Mouse (Mus musculus): ENCODE measurements around the gene Zcchc8.
"Not testable (repeated sequence)": the region's sequence is repeated elsewhere in the genome, so short reads cannot be mapped to it uniquely, and the experiment has no call there.

Zcchc8 gene

DNA sequence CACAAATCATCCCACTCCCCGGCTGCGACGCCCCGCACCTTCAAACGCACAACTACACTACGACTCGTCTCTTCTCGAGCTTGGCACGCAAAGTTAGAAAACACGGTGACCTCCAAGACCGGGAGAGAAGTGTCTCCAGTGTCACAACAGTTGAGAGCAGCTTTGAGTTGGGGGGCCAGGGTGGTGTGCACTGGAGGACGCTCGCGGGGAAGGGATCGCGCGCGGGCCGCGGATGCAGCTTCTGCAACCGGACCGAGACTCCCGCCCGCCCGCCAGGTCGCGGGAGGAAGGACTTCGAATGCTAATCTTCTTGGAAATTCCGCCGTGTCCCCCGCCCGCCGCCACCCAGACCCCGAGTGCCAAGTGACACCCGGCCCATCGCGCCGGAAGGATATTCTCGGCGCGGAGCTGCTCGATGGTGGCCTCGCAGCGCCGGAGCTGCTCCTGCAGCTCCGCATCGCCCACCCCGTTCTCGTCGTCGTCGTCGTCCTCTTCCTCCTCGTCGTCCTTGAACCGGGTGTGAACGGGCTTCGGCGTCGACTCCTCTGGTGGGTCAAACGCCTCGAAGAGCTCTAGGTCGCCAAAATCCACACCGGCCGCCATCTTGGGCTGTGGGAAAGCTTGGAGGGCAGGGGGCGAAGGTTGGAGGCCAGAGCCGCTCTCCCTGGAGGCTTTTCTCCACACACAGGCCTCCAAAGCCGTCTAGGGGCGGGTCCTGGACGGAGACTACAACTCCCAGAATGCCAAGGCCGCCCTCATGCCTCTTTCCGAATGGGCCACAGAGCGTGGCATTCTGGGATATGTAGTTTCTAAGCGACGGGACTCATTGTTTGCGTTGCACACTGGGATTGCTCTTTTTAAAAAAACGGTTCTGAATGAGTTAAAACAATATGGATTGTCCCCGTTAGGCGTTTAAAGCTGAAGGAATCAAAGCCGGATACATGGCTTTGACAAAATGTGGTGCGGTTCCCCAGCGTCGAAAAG, at the start of gene Zcchc8:
Zcchc8 (minus strand) TSS at position 773 of the 984 bp plus-strand sequence.
- DNase-seq (ENCODE audit: low spot score): peak; percentile 99

DNA sequence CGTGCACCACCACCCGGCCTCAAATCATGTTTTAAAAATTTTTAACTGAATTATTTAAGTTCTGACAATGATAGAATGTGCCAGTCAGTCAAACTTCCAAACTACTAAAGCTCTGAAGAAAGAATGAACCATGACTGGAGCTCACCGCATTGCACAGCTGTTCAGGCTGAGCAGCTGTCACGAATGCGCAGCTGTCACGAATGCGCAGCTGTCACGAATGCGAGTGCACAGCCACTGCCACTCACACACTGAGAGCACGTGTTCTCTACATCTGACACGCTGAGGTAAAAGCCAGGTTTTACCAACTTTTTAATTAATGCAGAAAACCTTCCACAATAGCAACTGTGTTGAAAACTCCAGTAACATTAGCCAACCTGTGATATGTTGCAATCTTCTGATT, 45.6 kb upstream of the Zcchc8 start:
- DNase-seq (ENCODE audit: low spot score): not testable (repeated sequence)

DNA sequence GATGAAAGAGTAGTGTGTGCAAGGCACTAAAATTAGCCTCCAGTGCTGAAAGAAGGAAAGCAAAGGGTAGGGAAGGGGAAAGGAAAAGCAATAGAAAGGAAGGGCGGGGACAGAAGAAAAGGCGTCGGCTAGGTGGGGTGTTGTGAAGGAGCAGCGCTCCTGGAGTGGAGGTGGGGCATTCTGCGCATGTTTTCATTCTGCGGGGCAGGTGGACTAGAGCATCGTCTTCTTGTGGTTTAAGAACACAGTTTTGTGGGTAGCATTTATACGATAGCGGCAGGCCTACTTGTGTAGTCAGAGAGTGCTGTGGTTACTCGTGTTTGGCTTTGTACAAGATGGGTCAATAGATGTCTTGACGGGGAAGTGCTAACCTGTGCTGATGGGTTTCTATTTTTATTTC, 44.6 kb upstream of the Zcchc8 start:
- DNase-seq (ENCODE audit: low spot score): no peak

DNA sequence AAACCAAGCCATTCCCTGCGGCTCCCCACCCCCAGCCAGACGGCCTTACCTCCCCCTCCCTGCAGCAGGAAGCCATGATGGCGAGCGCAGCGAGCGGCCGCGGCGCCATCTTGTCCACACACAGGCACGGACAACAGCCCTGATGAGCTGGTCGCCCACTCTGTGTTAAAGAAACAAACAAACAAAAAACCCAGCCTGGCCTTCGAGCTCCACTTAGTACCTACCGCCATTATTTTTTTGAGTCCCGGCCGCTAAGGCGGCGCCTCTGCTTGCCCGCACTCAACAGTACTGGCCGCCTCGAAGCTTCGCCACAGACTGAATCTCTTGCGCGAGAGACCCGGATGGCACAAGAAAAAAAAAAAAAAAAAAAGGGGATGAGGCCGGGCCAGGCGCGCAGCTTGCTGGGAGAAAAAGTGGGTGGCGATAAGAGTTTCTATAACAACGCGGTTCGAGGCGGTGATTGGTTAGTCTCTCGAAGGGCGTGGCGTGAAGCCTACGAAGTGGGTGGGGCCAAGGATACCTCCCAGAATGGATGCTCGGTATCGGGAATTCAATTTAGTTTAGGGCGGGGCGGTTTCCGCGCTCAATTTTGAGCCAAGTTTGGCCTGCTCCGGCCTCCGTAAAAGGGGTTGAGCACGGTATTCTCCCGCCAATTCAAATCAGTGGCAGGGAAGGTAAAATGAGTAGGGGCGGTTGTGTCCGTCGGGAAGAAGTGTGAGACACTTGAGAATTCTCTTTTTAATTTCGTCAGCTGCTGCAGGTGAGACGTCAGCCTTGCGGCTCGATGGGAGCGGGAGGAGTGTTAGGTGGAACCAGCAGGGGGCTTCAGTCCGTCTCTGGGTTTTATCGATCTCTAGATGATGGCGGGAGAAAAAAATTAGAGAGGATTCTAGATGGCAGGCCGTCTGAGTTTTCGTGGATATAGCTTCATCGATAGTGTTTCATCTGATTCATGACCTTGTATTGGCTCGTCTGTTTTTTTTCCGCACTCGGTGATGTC, 28.5 kb upstream of the Zcchc8 start, which contains the start of the genes Rsrc2 and Kntc1:
Rsrc2 (minus strand) TSS at position 350 of the 1,000 bp plus-strand sequence.
Kntc1 (plus strand) TSS at position 652 of the 1,000 bp plus-strand sequence.
- peak; percentile 100 for DNase-seq (ENCODE audit: low spot score)

DNA sequence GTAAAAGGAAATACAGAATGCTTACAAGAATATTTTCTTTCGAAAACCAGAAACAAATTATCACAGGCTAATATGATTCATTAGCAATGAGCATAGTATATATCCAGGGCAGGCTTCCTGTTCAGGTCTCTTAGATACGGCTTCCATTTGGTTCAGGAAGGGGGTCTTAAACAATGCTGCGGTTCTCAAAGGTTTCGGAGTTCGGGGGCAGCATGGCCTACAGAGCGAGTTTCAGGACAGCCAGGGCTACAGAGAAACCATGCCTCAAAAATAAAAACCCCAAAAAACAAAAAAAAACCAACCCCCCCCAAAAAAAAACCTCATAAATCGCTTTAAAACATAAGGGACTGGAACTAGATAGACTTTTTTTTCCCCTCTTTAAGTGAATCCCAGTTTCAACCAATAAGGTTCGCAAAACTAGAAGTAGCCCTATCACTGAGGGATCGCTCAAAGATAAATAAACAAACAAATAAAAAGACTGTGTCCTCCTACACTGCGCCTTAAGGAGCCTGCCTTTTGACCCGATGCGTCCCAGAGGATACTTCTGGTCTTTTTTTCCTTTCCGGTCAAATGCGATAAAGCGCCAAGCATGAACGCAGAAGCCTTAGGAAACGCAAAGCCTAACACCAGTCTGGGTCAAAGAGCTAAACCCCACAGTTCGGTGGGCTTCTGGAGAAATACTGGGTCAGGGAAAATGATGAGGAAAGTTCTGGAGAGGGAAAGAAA, 27.6 kb upstream of the Zcchc8 start:
- no peak for DNase-seq (ENCODE audit: low spot score)

DNA sequence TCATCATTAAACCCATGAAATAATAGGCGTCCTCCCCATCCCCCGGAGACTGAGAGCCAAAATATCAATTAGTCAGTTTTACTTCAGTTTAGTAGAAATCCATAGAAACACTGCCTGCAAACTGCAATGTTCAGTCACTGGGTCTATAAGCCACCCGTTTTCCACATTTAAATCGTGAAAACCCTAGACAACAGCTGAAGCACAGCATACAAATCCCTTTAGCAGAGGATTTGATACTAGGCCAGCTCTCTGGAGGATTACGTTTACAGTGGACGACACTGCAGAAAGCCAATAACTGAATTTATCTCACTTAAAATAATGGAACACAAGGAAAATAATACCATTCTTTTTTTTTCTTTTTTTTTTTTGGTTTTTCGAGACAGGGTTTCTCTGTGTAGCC, 26.7 kb upstream of the Zcchc8 start:
- peak; percentile 35 for DNase-seq (ENCODE audit: low spot score)

DNA sequence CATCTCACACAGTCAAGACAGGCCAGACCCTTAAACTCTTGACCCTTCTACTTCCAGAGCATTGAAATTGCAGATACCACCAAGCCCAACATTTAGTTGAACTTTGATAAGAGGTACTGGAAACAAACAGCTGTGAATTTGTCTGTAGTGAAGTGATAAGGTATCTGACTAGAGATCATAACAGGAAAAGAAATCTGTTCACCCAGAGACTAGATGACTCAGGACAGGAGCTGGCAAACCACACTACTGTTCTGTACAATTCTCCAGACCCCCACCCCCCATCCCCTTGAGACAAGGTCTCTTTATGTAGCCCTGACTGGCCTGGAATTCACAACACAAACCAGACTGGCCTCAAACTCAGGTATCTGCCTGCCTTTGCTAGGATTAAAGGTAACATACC, 25.4 kb upstream of the Zcchc8 start:
- DNase-seq (ENCODE audit: low spot score): no peak

DNA sequence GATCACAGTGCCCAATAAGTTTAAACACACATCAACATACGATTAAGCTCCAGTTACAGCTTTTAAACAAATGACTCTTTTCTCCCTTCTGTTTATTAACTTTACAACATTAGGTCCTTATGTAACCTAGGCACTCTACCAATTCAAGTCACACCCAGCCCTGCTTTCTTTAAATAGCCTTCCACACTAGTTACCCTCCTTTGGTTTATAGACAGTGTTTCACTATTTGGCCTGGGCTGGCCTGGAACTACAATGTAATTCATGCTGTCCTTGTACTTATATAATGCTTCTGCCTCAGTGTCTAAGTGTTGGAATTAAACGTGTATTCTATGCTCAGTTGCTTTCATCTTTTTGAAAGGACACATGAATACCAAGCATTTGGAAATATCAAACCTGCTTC, 23.5 kb upstream of the Zcchc8 start:
- no peak for DNase-seq (ENCODE audit: low spot score)

DNA sequence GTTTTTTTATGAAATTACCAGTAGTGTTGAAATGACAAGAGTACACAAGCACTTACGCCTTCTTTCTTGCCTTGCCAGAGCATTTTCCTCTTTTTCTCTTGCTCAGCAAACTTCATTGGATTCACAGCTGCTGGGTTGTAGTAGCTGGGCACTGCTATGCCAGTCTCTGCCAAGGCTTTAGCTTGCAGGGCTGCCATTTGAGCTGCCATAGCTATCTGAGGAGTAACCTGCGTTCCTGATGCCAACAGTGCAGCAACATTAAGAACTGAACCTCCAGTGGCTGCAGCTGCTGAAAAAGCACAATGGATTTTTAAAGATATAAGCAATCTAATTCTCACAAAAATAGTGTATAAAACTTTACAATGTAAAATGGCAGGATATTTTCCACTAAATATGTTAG, 10.1 kb upstream of the Zcchc8 start:
- no peak for DNase-seq (ENCODE audit: low spot score)

DNA sequence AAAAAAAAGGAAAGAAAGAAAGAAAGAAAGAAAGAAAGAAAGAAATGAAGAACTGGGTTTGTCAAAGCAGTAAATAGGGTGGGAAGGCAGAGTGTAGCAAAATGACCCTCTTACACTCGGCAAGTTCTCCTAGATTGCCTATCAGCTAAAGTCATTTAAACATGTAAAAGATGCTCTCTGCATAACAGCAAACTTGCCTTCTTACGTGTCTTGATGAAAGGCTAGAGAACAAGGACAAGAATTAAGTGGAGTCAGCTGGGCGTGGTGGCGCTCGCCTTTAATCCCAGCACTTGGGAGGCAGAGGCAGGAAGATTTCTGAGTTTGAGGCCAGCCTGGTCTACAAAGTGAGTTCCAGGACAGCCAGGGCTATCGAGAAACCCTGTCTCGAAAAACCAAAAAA, 2.9 kb upstream of the Zcchc8 start:
- not testable (repeated sequence) for DNase-seq (ENCODE audit: low spot score)

DNA sequence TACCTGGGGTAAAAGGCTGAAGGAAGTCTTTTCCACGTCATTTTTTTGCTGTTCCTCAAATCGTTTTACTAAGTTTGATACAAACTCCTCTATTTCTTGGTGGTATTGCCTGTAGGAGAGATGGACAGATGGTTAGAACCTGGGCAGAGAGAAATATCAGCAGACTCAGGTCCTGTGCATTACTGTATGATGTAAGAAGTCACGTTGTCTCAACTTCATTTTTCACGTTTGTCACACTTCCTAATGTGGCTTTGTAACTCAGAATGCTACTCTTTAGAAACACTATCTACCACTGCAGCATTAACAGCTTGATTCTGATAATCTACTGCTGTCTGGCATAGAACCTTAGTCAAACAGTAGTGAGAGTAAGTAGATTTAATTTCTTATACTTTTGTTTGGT, 6.3 kb downstream of the Zcchc8 start:
- no peak for DNase-seq (ENCODE audit: low spot score)

DNA sequence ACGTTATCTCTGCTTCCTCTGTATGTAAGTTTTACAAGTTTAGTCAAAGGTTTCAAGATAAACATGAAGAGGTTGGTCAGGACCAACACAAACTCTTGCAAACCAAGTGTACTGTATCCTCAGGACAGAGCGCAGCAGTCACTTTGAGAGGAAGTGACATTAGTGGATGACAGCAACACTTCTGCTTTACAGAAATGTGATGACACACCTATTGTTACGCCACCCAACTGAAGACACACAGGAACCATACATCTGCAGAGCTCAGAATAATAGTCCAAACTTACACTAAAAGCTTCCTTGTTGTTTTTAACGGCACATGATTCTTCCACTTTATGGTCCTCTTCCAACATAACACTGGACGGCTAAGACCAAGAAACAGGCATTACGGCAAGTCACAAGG, 7.1 kb downstream of the Zcchc8 start:
- no peak for DNase-seq (ENCODE audit: low spot score)

DNA sequence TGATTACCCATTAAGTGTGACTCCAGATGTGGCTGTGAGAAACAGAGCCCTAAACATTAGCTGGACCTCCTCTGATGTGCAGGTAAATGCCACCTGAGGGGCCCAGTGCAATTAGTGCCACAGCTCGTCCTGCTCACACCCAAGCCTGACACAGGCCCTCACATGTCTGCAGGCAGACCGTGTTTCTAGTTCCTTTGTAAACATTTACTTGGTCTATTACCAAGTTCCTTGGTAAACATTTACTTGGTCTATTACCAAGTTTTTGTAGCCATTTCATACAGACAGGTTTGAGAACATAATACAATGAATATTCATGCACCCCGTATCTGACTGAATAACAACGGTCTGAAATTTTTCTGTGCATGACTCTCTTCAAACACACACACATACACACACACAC, 11.3 kb downstream of the Zcchc8 start:
- DNase-seq (ENCODE audit: low spot score): no peak

DNA sequence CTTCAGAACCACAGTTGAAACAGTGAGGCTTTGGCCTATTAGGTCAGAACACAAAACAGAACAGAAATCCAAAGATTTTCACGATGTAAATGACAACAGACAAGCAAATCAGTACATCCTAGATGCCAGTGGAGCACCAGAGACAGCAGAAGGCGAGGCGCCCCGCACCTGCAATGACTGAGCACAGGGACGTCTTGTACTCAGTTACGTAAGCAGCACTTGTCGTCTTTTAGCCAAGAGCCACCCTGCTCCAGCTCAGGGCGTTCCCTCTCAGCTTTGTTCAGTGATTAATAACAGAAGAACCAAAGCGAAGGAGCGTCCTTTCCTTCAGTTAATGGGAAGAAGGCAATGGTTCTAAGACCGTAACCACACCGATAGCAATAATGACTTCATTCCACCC, 12.3 kb downstream of the Zcchc8 start:
- no peak for DNase-seq (ENCODE audit: low spot score)

DNA sequence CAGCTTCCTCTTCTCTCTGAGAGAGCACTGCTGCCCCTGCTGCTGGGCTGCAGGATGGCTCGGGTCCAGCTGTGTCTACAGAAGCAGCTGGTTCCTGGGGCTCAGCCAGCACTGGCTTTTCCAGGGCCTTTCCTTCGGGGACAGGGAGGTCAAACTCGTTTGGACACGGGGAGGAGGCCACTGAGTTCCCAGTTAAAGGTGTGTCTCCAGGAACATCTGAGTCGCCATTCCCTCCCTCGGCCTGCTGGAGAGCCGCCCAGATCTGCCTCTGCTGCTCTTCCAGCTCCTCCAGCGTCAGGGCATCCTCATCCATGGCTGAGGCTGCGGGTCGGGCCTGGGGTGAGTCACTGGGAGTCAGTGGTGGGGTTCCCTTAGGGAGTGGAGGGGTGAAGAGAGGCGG, 20.3 kb downstream of the Zcchc8 start:
- peak; percentile 82 for DNase-seq (ENCODE audit: low spot score)

DNA sequence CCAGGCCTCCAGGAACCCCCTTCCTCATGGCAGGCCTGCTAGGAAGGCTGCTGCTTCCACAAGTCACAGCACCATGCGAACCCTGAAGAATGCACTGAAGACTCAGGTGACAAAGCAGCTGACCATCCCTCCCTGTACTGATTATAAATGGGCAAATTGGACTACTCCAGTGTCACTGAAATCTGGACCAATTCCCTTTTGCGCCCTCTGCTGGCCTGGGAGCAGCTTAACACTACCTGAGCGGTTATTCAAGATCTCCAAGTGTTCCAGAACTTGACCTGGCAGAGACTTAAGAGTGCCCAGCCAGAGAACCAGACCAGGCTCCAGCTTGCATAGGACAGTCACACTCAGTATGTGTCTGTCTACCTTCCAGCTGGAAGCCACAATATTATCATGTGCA, 21.7 kb downstream of the Zcchc8 start:
- DNase-seq (ENCODE audit: low spot score): peak; percentile 93

DNA sequence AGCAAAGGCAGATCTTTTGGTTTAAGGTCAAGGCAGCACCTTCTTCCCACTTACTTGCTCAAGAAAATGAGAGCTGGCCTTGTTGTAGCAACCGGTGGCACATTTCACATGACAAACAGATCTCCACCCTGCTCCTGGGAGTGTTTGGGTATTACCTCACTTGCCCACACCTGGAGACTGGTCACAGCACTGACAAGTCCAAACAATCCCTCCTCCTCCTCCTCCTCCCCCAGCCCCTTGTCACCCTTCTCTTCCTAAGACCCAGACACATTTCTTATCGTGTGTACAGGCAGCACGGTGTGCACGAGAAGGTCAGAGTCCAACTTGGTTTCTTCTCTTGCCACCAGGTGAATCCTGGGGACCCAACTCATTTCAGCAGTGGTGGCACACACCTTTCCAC, 23.9 kb downstream of the Zcchc8 start:
- no peak for DNase-seq (ENCODE audit: low spot score)

DNA sequence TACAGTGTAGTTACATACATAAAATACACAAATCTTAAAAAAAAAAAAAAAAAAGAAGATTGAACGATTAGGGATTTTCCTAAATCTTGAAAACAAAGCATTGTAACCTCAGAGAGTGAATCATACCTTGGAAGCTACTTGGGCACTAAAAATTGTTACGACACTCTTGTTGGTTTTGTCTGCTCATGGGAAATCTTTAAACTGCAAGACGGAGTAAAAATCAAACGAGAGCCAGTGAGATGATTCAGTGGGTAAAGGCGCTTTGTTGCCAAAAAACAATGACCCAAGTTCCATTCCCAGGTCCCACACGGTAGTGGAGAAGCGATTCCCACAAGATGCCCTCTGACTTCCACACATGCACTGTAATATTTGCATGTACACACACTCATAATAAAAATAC, 24.7 kb downstream of the Zcchc8 start:
- peak; percentile 61 for DNase-seq (ENCODE audit: low spot score)

DNA sequence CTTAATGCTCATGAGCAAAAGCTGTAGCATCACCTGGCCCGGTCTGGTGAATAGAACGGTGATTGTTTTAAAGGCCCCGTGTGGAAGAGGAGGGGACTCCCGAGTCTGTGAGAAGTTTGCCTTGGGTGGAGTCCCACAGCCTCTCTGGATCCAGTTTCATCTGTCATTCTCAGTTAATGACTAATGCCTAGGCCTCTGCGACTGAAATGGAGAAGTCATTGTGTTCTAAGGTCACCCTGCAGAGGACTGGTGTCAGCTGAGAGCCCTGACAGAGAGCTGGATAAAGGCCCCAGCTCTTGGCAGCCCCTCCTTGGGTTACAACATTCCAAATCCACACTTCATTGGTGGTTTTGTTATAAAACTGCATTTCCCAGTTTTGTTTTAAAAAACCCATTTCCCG, 26.4 kb downstream of the Zcchc8 start:
- peak; percentile 96 for DNase-seq (ENCODE audit: low spot score)

DNA sequence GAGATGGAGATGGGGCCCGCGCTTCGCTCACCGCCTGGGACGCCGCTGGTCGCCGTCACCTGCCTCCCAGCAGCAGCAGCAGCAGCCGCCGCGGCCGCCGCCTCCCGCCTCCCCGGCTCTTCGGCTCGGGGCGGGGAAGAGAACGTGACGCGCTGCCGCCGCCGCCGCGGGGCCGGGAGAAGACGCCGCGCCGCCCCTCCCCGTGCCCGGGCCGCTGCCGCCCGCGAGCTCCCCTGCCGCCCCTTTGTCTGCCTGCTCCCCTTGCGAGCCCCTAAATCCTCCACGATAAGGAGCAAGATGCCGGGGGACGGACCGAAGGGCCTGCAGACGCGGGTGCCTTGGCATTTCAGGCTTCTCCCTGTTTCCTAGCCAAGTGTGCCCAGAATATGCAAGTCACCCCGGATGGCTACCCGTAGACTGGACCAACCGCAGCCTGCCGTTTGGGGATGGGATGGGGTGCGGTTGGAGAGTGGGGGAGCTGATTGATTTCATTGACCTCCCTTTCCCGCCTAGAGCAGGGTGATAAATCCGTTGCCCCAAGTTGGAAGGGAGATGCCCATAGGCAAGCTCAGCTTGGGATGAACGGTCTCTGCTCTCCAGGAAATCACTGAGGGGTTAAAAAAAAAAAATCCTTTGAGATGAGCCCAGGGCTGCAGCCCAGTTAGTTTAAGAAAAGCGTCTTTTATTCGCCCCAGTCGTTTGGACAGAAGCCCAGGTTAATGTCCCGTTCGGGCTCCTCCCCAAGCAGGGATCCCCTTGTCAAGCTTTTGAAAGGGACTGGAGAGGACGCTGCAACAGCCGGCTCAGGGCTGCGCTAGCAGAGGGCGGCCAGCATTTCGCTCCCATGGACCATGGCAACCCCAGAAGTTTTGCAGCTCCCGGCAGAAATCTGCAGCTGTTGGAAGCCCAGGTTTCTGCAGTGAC, 36.4 kb downstream of the Zcchc8 start, which contains the start of gene Clip1:
Clip1 (minus strand) TSS at position 398 of the 924 bp plus-strand sequence.
- DNase-seq (ENCODE audit: low spot score): peak; percentile 52

Measured in adipocyte (in vitro differentiated cells).